Mouse (Mus musculus) kidney, postnatal 36 days (tissue): ENCODE measurements around the gene Clspn.

Source experiments
- DNase-seq, 2 experiments: peaks; one replicate each; pipeline ENCODE4 v3.0.0; 2021 to 2022; ENCODE audit warnings: mixed read lengths in 2 of 2

The Clspn gene

GRCm38 (mm10) chr4:126639339-126639738 is 82.6 kb downstream of the Clspn start:
- no peak for DNase-seq

GRCm38 (mm10) chr4:126641901-126642300 is 85.2 kb downstream of the Clspn start:
- no peak for DNase-seq
